Mouse (Mus musculus) C2C12 (cell line): ENCODE results near the gene Bend3.

Experiments used
- CTCF ChIP-seq: IDR thresholded peaks from one replicate; pipeline ENCODE4 v1.5.1; 2011; ENCODE audit not compliant: control insufficient read depth, insufficient read depth, insufficient read length
- MAX ChIP-seq: IDR thresholded peaks from one replicate; pipeline ENCODE4 v1.6.1; 2011; ENCODE audit warnings: mild to moderate bottlenecking, control low read depth

GRCm38 (mm10) chr10:43439492-43439941 is 39.1 kb upstream of the Bend3 start:
- TF ChIP-seq CTCF: no peak
- no peak for TF ChIP-seq MAX
